Mouse (Mus musculus) ES-Bruce4 (cell line): ENCODE measurements around the gene C1galt1.

Experiments used
- CTCF ChIP-seq: IDR thresholded peaks from one replicate; pipeline ENCODE4 v1.8.1; 2011; ENCODE audit warnings: low read depth, low read length
- EP300 ChIP-seq: IDR thresholded peaks from 2 replicates; pipeline ENCODE4 v1.6.1; 2011; ENCODE audit warnings: low read depth, low read length; ENCODE audit not compliant: insufficient read depth

- TF ChIP-seq EP300 (no peak), CTCF (no peak)
Observed at GRCm38 (mm10) chr6:7863354-7863753, 18.7 kb downstream of the C1galt1 start.
